Mouse (Mus musculus): Measurements from ENCODE around the gene Cct3. TPM values are rescaled to one million over a fixed set of nuclear protein-coding genes. Genes with fewer than 3 reads are reported as not detected.

Cct3 gene
- 10 to 100 TPM; 84.3 to 89.1 TPM for total RNA-seq (2023)

GRCm38 (mm10) chr3:88296561-88297318 lies at the start of gene Cct3, which contains the start of gene Tsacc:
Cct3 (plus strand) TSS chr3:88297116.
Tsacc (minus strand) TSS chr3:88296999.

GRCm38 (mm10) chr3:88254268-88254926 lies 42.5 kb upstream of the Cct3 start, which contains the start of gene Rhbg:
Rhbg (minus strand) TSS chr3:88254709.

GRCm38 (mm10) chr3:88287110-88287509 lies 9.8 kb upstream of the Cct3 start, which contains the start of gene Gm38392:
Gm38392 (minus strand) TSS chr3:88287210.

GRCm38 (mm10) chr3:88324951-88325405 lies 28.1 kb downstream of the Cct3 start, which contains the start of gene Glmp:
Glmp (plus strand) TSS chr3:88325023.

GRCm38 (mm10) chr3:88336058-88337013 lies 39.4 kb downstream of the Cct3 start, which contains the start of the genes Tmem79 and Smg5:
Tmem79 (minus strand) TSS chr3:88336148.
Smg5 (plus strand) TSS chr3:88336260.

GRCm38 (mm10) chr3:88364337-88364736 lies 67.4 kb downstream of the Cct3 start, which contains the start of gene Paqr6:
Paqr6 (plus strand) TSS chr3:88364584.

Other genes with a start within 250 kb of the Cct3 start
- gene Naxe, start 238.6 kb upstream of the Cct3 start, total RNA-seq (2023), result 10 to 100 TPM; 30.1 to 38.1 TPM
- not detected for gene Ttc24, start 218.8 kb upstream of the Cct3 start, total RNA-seq (2023)
- gene Iqgap3, start 215.1 kb upstream of the Cct3 start, total RNA-seq (2023), result under 1 TPM; 0.68 to 0.91 TPM
- gene Mef2d, start 154.7 kb upstream of the Cct3 start, total RNA-seq (2023), result 100 to 1,000 TPM; 186 to 217 TPM
- not detected for gene Rhbg, start 42.4 kb upstream of the Cct3 start, total RNA-seq (2023)
- gene Gm38392, start 9.9 kb upstream of the Cct3 start, total RNA-seq (2023), result not detected
- 1 to 10 TPM; 2.0 to 4.0 TPM for gene Tsacc, start 117 bp upstream of the Cct3 start, total RNA-seq (2023)
- 100 to 1,000 TPM; 149 to 189 TPM for gene Glmp, start 27.9 kb downstream of the Cct3 start, total RNA-seq (2023)
- 1 to 10 TPM; 1.6 to 1.8 TPM for gene Tmem79, start 39.0 kb downstream of the Cct3 start, total RNA-seq (2023)
- gene Smg5, start 39.1 kb downstream of the Cct3 start, total RNA-seq (2023), result 10 to 100 TPM; 50.9 to 65.4 TPM
- 1 to 10 TPM in 1 of 2 experiments, under 1 TPM in 1; 0.52 to 1.2 TPM for gene Paqr6, start 67.5 kb downstream of the Cct3 start, total RNA-seq (2023)
- not detected for gene Bglap3, start 75.6 kb downstream of the Cct3 start, total RNA-seq (2023)
- gene Bglap2, start 81.6 kb downstream of the Cct3 start, total RNA-seq (2023), result not detected
- not detected for gene Bglap, start 87.3 kb downstream of the Cct3 start, total RNA-seq (2023)
- 10 to 100 TPM; 16.0 to 24.7 TPM for gene Pmf1, start 113.2 kb downstream of the Cct3 start, total RNA-seq (2023)
- gene Slc25a44, start 128.0 kb downstream of the Cct3 start, total RNA-seq (2023), result 10 to 100 TPM; 19.8 to 20.4 TPM
- gene Sema4a, start 164.1 kb downstream of the Cct3 start, total RNA-seq (2023), result 100 to 1,000 TPM; 178 to 194 TPM
- gene Lmna, start 212.8 kb downstream of the Cct3 start, total RNA-seq (2023), result 10 to 100 TPM; 34.2 to 38.3 TPM
- under 1 TPM; 0.15 to 0.29 TPM for gene Mex3a, start 235.3 kb downstream of the Cct3 start, total RNA-seq (2023)

Data from monocyte, adult 59 days (primary cell).